Mouse (Mus musculus): ENCODE results near the gene Zfp444.

Gene Zfp444

DNA sequence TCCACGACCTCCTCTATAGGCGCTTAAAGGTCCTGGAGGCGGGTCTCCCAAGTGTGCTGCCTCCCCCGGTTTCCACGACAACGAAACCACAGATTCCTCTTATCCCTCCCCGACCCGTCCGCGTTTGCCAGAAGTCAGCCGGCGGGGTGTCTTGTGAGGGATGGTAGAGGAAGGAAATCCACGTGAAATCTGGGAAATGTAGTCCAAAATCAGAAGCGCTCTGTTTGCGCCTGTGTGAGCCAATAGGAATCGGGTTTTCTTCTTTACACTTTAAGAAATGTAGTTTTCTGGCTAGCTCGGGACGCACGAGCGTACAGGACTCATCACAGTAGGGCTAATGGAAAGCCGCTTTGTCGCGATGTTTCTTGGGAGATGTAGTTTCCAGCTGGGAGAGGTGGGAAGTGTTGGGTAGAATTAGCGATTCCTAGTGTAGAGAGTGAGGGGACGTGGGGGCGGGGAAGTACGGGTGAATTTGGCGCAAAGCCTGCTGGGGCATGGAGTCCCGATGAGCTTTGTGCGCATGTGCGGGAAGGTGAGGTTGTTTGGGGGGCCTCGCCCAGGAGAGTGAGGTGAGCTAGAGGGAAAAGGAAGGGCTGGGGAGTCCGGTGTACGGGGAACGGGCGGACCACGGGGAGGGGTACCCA, at the start of gene Zfp444:
Gene Zfp444, plus strand, starts transcription at position 221 of the 644 bp plus-strand sequence.
- DNase-seq (ENCODE audit: low spot score in 2 of 2) = peak; percentile 99 to 100

DNA sequence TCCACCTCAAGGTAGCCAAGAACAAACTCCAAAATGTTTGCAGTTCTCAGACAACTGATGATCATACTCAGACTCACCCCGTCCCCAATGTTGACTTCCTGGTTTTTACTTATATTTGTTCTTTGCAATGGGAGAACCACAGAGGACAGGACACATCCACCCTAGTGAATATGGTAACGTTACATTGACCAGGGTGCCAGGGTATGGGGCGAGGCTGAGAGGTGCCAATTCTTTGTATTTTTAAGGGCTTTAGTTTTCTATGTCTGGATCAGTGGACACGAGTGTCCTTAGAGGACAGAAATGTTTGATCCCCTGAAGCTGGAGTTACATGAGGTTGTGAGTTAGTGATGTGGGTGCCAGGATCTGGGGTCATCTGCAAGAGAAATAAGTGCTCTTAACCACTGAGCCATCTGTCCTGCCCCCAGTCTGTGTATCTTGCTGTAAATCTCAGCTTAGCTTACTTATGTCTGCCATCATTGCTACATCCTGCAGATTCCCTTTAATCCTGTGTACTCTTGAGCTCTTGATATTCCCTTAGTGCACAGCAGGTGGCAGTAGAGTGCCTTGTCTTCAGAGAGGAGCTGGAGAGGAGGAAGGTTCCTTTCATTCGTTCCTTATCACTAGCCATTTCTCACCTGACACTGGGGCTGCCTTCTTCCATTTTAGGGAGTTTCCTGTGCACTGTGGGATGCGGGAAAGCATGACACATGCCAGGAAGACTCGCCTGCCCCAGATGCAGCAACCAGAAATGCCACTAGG, 45.2 kb upstream of the Zfp444 start:
- peak; percentile 71 to 86 for DNase-seq (ENCODE audit: low spot score in 2 of 2)

DNA sequence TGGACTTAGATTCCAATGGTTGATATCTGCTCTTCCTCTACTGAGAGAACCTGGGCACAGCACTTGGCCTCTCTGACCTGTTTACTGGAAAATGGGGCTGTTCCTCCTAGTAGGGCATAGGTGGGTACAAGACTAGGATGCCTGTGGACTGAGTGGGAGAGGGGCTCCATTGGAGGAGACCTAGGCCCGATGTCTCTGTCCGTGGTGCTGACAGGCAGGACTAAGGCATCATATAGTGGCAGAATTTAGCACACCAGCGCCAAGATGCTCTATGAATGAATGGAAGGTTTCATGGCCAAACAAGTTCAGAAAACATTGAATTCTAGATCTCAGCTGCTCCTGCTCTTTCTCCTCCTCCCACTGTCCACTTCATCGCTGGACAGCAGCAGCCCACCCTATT, 41.7 kb upstream of the Zfp444 start:
- DNase-seq (ENCODE audit: low spot score in 2 of 2) = no peak

DNA sequence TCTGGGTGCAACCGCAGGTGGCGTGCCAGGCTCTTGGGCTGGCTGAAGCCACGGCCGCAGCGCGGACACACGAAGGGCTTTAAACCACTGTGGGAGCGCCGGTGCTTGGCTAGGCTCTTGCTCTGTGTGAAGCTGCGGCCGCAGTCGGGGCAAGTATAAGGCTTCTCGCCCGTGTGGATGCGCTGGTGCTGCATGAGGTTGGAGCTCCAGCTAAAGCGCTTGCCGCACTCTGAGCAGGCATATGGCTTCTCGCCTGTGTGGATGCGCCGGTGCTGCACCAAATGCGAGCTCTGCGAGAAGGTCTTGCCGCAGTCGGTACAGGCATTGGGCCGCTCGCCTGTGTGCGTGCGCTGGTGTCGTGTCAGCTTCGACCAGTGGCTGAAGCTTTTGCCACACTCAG, 39.4 kb upstream of the Zfp444 start:
- DNase-seq (ENCODE audit: low spot score in 2 of 2) = no peak

DNA sequence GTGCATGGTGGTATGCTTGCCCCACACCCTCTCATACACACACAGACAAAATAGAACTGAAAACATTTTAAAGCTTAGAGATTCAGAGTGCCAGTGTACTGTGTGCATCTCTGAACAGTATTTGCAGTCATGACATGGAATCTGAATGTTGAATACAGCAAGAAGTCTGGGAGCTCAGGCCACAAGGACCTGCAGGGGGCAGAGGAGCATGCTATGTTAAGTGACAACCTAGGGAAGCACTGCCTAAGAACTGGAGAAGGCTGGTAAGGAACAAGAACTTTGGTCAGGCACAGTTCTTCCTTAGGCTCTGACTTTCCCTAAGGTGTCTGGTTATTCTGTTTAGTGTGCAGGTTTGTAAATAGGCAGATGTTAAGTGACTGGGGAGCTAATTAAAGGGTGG, 35.5 kb upstream of the Zfp444 start:
- no peak for DNase-seq (ENCODE audit: low spot score in 2 of 2)

DNA sequence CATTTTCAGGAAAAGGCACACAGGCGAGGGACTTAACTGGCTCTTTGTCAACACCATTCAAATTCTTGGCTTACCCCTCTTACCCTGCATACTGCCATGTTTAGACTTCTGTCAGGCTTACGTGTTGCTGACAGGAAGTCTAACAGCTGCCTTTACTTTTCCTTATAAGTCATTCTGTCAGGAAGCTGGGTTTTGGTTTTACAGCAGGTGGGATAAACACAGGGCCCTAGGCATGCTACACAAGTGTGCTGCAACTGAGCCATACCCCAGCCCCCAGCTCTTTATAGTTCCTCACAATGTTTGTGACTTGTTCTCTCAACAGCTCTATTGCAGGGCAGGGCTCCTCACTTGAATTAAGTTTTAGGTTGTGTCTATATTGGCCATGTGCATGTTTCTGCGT, 32.7 kb upstream of the Zfp444 start:
- DNase-seq (ENCODE audit: low spot score in 2 of 2) = no peak

DNA sequence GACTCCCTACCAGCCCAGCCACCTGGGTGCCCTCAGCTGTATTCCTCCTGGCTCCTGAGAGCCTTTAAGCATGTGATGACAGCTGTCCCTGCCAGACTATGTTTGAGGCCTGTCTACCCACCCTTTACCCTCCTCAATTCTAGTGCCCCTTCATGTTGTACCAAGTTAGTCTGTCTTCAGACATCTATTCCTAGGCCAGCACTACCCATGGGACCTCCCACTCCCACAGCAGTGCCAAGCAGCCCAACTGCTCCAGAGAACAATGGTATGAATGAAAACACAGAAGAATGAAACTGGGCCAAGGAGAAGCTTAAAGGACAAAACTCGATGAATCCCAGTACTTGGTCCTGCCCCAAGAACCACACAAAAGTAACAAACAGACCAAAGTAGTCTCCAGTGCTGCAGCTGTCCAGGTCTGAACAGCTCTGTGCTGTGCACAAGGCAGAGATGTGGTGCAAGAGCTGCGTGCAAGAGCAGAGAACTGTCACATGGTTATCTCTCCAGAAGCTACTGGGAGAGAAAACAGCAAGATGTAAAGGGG, 28.0 kb upstream of the Zfp444 start:
- no peak for DNase-seq (ENCODE audit: low spot score in 2 of 2)

DNA sequence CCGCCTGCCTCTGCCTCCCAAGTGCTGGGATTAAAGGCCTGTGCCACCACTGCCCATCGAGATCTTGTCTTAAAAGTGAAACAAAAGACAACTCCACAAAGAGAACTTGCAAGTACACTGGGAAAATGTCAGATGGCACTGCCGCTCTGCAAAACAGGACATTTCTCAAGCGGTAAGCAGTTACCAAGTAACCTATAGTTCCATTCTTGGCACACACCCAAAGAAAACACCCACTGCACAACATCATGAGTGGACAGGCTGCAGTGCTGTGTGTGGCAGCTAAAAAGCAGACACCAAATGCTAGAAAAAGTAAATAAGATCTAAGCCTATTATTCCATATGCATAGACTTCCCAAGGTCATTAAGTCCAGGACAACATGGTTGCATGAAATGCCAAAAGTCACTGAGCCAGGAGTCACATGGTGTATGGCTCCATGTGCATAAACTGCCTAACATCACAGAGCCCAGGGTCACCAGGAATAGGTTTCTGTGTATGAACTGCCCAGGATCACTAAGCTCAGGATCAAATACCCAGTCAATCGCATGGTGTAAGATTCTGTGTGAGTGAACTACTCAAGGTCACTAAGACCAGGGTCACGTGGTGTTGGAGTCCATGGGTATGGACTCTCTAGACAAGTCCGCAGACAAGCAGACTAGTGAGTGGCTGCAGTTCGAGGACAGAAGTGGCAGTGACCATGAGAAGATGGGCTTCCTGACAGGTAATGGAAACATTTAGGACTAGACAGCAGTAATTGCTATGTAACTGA, 26.4 kb upstream of the Zfp444 start:
- DNase-seq (ENCODE audit: low spot score in 2 of 2) = no peak

DNA sequence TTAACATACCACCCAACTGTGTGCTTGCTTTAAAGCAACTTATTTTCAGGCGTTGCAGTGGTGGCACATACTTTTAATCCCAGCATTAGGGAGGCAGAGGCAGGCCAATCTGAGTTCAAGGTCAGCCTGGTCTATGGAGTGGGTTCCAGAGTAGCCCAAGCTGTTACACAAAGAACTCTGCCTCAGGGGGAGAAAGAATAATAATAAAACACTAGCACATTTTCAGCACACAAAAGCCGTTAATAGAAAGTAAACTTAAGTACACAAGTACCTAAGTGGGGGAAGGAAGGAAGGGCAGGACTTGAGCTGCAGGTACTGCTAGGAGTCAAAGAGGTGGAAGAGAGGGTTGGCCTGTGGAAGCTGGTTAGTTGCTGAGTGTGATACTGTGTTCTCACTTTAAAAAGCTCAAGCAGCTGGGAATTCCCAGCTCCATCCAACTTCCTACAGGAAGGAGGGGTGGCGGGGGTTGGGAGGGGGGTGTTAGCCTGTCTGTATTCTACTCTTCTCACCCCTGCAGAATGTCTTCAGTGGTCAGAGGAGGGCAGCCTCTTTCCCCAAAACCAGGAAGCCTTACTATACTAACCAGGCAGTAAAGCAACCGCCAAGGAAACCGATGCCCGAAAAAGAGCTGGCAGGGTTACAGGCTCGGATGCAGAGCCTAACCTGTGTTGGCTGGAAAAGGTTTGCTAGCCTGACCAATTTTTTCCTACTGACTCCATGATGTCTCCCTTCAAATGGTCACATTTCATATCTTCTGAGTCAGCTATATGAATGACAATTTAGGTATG, 25.6 kb upstream of the Zfp444 start:
- no peak for DNase-seq (ENCODE audit: low spot score in 2 of 2)

DNA sequence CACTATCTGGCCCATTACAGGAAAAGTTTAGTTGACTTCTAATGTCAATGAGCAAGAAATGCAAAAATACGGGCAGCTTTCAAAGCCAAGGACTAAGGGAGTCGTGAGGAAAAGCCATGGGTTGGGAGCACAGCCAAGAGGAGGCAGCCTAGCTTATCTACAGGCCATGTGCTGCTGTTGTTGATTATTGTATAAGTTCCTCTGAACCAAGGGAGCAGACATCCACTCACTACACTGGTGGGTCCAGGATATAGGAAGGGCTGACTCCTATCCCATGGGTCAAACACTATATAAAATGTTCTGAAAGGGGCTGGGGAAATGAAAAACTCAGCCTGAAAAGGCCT, 25.1 kb upstream of the Zfp444 start:
- no peak for DNase-seq (ENCODE audit: low spot score in 2 of 2)

DNA sequence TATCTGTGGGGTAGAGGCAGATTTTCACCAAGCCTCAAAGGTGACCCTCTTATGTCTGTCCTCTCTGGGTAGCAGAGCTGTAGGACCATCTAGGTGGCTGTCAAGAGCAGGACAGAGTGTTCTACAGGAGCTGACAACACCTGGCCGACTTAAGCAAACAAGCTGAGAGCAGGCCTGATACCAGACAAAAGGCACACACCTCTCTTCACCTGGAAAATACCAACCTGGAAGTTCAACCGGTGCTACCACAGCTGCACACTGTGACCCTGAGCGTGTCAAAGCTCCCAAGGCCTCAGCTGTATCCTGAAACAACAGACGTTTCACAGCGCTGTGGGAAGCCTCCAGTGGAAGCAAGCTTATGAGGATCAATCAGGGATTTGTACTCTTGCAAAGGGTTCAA, 24.3 kb upstream of the Zfp444 start:
- DNase-seq (ENCODE audit: low spot score in 2 of 2) = no peak

DNA sequence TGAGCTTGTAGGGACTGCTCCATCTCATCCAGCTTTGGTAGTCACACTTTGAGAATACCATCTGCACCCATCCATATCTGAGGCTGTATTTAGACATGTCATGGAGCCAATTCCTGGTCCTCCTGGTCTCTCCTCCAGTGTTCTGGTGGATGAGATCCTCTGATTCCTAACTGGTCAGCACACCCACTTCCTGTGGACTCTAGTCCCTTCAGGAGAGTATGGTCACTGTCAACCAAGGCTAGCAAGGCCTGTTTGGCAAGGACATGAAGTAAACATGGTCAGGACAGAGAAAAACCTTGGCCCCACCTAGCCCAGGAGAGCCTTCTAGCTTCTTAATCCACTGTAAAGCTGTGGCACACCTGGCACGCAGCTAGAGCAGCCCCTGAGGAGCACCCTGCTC, 20.8 kb upstream of the Zfp444 start:
- no peak for DNase-seq (ENCODE audit: low spot score in 2 of 2)

DNA sequence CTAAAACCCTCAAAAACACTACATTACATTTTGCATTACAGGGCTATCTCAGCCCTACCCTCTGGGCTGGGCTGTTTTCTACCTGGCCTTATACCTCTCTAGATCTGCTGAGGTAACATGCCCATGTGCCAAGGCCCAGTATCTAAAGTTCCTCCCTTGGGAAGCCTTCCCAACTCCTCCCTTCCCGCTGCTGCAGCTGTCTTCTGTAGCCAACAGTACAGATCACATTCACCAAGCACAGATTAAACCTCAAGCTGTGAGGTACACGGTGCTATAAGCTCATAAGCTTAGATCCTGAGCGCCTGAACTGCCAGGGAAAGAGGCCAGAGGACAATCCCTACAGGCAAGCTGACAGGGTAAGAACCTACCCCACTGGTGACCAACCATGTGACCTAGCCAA, 20.0 kb upstream of the Zfp444 start:
- no peak for DNase-seq (ENCODE audit: low spot score in 2 of 2)

DNA sequence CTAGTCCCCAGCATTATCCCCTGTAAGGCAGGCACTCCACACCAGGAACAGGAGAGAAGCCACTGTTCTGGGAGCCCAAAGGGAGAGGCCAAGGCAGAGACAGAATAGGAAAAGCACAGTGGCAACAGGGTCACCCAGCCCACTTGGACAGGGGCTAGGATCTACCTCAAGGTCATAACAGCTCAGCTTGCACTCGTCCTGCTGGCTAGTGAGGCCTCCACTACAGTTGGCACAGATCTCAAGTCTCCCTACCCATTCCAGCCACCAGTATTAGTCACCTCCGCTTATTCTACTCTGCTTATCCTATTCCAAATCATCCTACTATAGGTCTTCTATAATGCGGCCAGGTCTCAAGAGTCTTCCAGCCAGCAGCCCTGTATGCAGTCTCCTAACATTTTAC, 18.9 kb upstream of the Zfp444 start:
- no peak for DNase-seq (ENCODE audit: low spot score in 2 of 2)

DNA sequence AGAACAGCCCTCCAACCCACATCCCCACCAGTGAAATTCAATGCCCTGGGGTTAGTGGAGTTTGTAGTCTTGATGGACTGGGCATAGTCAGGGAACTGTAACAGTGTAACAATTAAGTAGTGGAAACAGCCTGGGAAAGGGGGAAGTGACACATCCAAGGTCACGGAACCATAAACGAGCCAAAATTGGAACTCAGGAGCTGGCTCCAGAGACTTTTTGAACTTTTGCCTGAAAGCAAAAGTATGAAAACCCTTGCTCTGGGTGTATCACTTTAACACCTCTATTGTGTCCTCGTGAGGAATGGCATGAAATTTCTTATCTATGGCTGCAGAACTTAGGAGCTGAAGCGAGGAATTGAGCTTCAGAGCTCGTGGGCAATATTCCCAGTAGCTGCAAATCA, 17.9 kb upstream of the Zfp444 start:
- no peak for DNase-seq (ENCODE audit: low spot score in 2 of 2)

DNA sequence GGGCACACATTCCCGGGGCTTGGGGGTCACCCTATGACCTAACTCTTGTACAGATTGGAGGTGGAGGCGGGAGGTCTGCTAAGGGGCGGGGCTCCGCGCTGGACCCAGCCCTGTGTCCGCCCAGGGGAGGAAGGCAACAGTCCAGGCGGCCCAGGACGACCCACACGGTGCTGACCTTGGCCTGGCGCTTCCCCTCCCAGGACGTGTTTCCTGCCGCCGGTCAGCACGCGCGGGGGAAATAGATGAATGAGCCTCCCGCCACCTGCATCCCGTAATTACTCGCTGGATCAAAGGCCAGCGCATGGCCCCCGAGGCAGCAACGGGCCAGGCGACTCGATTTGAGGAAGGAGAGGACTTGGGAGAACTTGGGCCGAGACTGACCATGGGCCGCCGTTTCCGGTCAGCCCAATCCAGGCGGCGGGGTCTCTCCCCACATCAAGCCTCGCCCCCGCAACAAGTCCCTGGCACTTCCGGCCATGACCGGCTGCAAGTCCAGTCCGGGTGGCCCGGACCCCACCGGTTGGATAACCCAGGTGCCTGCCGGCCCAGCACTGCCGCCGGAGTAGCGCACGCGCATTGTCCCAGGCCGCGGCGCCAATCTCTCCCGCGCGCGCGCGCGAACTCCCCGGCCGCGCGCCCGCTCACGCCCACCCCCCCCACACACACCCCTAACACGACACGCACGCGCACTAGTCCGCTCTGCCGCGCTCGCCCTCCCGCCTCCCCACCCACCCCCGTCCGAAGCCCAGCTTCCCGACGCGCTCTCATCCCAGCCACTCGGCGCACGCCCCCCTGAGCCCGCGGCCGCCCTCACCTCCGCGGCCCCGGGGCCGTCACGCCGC, 16.8 kb upstream of the Zfp444 start:
- DNase-seq (ENCODE audit: low spot score in 2 of 2) = peak; percentile 61 to 66

DNA sequence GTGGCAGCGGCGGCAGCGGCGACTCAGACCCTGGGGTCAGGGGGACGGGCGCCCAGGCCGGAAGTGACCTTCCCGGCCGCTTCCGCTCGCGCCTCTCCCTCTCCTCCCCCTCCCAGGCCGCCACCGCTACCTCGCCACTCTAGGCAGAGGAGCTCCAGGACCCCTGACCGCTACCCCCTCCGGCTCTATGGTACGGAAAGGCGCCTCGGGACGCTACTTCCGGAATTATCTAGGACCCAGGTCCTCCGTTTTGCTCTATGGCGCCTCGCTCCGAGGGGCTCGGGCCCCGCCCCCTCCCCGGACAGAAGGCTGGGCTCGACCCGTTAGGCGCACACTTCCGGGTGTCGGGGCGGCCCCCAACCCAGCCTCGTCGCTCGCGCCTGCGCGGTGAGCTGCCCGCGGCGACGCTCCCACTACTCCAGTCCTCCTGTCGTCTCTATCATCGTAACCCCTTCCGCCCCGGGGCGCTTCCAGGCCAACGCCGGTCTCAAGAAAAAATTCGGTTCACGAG, 16.1 kb upstream of the Zfp444 start, which contains the start of gene Zfp787:
Gene Zfp787, minus strand, starts transcription at position 97 of the 511 bp plus-strand sequence.
- peak; percentile 96 to 97 for DNase-seq (ENCODE audit: low spot score in 2 of 2)

DNA sequence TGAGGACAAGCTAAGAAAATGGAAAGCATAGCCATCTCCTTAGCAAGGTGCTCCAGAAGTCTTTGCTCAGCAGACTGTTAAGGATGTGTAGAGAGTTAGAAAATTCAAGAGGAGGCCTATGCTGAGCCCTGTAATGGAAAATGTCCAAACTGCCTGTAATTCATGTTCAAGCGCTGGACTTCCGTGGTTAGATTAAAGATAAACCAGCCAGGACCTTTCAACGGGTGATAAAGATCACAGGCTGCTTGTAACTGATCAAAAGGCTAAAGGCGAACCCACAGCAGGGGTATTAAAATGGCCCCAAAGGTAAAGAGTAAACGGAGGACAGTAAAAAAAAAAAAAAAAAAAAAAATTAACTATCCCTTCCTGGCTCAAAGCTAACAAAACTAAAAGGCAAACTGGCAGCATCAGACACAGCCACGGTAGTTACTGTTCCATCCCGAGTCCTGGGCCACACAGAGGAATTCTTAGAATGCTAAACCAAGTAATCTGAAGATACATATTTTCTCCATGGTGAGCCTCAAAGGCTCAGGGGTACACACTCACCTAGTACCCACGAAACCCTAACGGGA, 15.0 kb upstream of the Zfp444 start:
- no peak for DNase-seq (ENCODE audit: low spot score in 2 of 2)

DNA sequence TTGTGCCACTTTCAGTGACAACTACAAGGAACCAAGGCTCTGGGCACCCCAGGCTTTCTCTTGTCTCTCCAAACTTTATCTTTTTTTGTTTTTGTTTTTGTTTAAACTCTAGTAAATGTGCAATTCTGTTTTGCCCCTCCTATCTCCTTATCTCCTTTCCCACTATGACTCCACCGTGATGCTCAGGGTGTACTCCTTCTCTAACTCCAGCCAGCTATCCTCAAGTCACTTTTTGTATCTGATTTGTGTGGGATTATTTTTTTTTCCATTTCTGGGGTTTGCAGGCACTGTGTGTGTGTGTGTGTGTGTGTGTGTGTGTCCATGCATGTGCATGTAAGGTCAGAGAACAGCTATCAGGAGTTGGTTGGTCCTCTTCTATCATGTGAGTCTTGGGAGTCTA, 14.5 kb upstream of the Zfp444 start:
- no peak for DNase-seq (ENCODE audit: low spot score in 2 of 2)

DNA sequence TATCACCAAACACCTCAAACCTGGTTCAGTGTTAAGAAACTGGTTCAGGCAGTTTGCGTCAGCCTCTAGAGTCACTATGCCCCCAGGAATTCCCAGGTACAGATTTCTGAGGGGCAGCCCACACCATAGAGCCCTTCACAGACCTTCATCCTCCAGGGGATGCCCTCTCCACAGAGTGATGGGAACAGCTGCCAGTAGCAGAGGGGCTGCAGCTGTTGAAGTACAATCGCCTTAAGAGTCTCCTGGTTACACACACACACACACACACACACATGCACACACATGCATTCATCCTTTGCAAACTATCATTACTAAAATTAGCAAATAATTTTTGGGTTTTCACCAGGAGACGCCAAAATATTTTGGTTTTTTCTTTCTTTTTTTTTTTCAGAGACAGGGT, 12.4 kb upstream of the Zfp444 start:
- DNase-seq (ENCODE audit: low spot score in 2 of 2) = no peak
